Mouse (Mus musculus) testis, adult 2 months (tissue): ENCODE data around the gene Xbp1.

Source experiments
- CTCF ChIP-seq: fragments of 200-500 bp; IDR thresholded peaks from 2 replicates; pipeline ENCODE4 v1.5.1; 2012; ENCODE audit warnings: low read depth, mild to moderate bottlenecking, inconsistent platforms, low read length, moderate library complexity; ENCODE audit not compliant: control insufficient read depth, insufficient read depth, insufficient replicate concordance
- POLR2A ChIP-seq: fragments of 200-500 bp; IDR thresholded peaks from 2 replicates; pipeline ENCODE4 v1.6.1; 2012; ENCODE audit warnings: low read depth, mild to moderate bottlenecking, inconsistent platforms, low read length, moderate library complexity; ENCODE audit not compliant: control insufficient read depth

DNA sequence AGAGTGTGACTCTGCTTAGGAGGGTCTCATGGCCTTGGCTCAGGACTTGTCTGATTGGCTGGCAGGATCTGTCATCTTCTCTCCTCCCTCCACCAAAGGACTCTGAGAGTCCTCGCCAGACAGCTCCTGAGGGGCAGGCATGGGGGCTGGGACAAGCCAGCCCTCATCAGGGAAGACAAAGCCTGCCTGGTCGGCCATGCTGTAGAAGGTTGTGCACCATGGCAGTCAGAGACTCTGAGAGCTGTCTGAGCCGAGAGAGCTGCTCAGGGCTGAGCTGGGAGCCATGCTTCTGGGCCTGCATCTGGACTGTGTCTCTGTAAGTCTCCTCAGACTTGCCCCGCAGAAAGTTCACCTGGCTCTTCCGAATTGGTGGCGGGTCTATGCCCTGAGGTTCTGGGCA lies 43.4 kb downstream of the Xbp1 start:
- TF ChIP-seq CTCF (no peak), POLR2A (no peak)
